Mouse (Mus musculus) G1E (cell line): ENCODE measurements around the gene Gm6793. TPM values are rescaled to one million over a fixed set of nuclear protein-coding genes. Genes with fewer than 3 reads are reported as not detected.

ENCODE experiments used
- ATAC-seq: 2 replicates; pipeline ENCODE4 v1.8.0; 2016; ENCODE audit warnings: mild to moderate bottlenecking; ENCODE audit not compliant: insufficient number of reproducible peaks, poor library complexity, low FRiP score, severe bottlenecking; ENCODE audit errors: extremely low read depth
- DNase-seq: peaks from one replicate; pipeline ENCODE4 v3.0.0; 2012; ENCODE audit warnings: low spot score
- H3K27me3 ChIP-seq: 2 replicates; pipeline ENCODE4 v1.6.1; 2012; ENCODE audit warnings: mild to moderate bottlenecking, low read length, inconsistent platforms; ENCODE audit not compliant: insufficient read depth
- H3K36me3 ChIP-seq: replicated peaks from 2 replicates; pipeline ENCODE3; 2012; ENCODE audit warnings: mild to moderate bottlenecking, inconsistent platforms
- H3K4me1 ChIP-seq: 2 replicates; pipeline ENCODE4 v1.6.1; 2012; ENCODE audit warnings: low read depth, low read length, inconsistent platforms, mixed read lengths; ENCODE audit not compliant: insufficient read depth
- H3K4me3 ChIP-seq: 2 replicates; pipeline ENCODE4 v1.5.1; 2012; ENCODE audit warnings: low read depth, mild to moderate bottlenecking, inconsistent platforms, low read length, moderate library complexity, mixed read lengths
- H3K9me3 ChIP-seq: replicated peaks from 2 replicates; pipeline ENCODE4 v1.6.1; 2012; ENCODE audit warnings: inconsistent platforms
- CTCF ChIP-seq: IDR thresholded peaks from 2 replicates; pipeline ENCODE4 v1.5.1; 2012; ENCODE audit warnings: low read depth, low read length, inconsistent platforms, mixed read lengths
- GATA1 ChIP-seq: IDR thresholded peaks from 2 replicates; pipeline ENCODE4 v1.6.1; 2012; ENCODE audit warnings: borderline replicate concordance, low read length, inconsistent platforms, mixed read lengths
- GATA2 ChIP-seq: IDR thresholded peaks from 2 replicates; pipeline ENCODE4 v1.6.1; 2012; ENCODE audit warnings: low read depth, low read length, inconsistent platforms, borderline replicate concordance
- POLR2AphosphoS5 ChIP-seq: IDR thresholded peaks from 2 replicates; pipeline ENCODE4 v1.6.1; 2012; ENCODE audit warnings: low read depth, low read length, inconsistent platforms; ENCODE audit not compliant: insufficient replicate concordance
- TAL1 ChIP-seq: conservative IDR thresholded peaks from 2 replicates; pipeline ENCODE4 v1.6.1; 2012; ENCODE audit warnings: low read depth, low read length, inconsistent platforms, mixed read lengths
- polyA plus RNA-seq: library from polyadenylated mRNA; stranded (reverse); fragments of >175 nt; gene quantifications from 2 replicates; pipeline ENCODE4 v1.2.3, GENCODE M21; 2012
- total RNA-seq, 2 experiments: library from RNA; stranded (forward) in 1 of 2; stranded (reverse) in 1 of 2; fragments of 200-1000 nt in 1 of 2; fragments of >200 nt in 1 of 2; fragmentation: Nextera tagmentation in 1 of 2; gene quantifications; 2 replicates each; pipeline ENCODE4 v1.2.3; 2014 to 2017

Gm6793 gene
- total and polyA plus RNA-seq, 3 experiments, result 0.11 TPM; not detected in 2

- Histone ChIP-seq H3K4me1 (peaks cover 40% of the 10 kb centered on the region), H3K9me3 (no peaks in the 10 kb centered on the region), H3K36me3 (peaks cover 40% of the 10 kb centered on the region), H3K4me3 (peak within 1 kb of the TSS; percentile 97), H3K27me3 (no peaks in the 10 kb centered on the region)
- TF ChIP-seq CTCF, result no peak
- TF ChIP-seq POLR2AphosphoS5, result no peak
- no peak for TF ChIP-seq GATA2
- TF ChIP-seq GATA1, result no peak
- no peak for TF ChIP-seq TAL1
- peak; percentile 82 for DNase-seq
- peak; percentile 72 for ATAC-seq
Observed at GRCm38 (mm10) chr8:112010997-112011815, 3.6 kb downstream of the Gm6793 start, which contains the start of the genes Kars and Terf2ip. Gene Kars, minus strand, starts transcription at chr8:112011323. Gene Terf2ip, plus strand, starts transcription at chr8:112011398.

- H3K4me3 ChIP-seq, result peak overlapping the region; percentile 97; the same call in 1 of the 2 replicates
- H3K4me1 ChIP-seq, result peaks cover 56% of the 10 kb centered on the region
- H3K36me3 ChIP-seq, result peaks cover 42% of the 10 kb centered on the region
- no peak for ATAC-seq
- no peaks in the 10 kb centered on the region for H3K9me3 ChIP-seq
- TF ChIP-seq POLR2AphosphoS5 (no peak), GATA2 (no peak), GATA1 (no peak), TAL1 (no peak), CTCF (no peak)
- no peaks in the 10 kb centered on the region for H3K27me3 ChIP-seq
- DNase-seq, result peak; percentile 16
Observed at GRCm38 (mm10) chr8:112009558-112009957, 5.3 kb downstream of the Gm6793 start.

- Histone ChIP-seq H3K36me3 (peaks cover 53% of the 10 kb centered on the region), H3K4me1 (peaks cover 51% of the 10 kb centered on the region), H3K4me3 (no peak overlapping the region), H3K9me3 (no peaks in the 10 kb centered on the region), H3K27me3 (no peaks in the 10 kb centered on the region)
- DNase-seq, result no peak
- peak; percentile 32; the same call in 1 of the 2 replicates for ATAC-seq
- TF ChIP-seq POLR2AphosphoS5 (no peak), GATA1 (no peak), GATA2 (no peak)
Observed at GRCm38 (mm10) chr8:112007669-112008068, 7.2 kb downstream of the Gm6793 start.

- ATAC-seq (no peak), DNase-seq (no peak)
- no peak overlapping the region for H3K4me3 ChIP-seq
- no peaks in the 10 kb centered on the region for H3K9me3 ChIP-seq
- peaks cover 74% of the 10 kb centered on the region for H3K36me3 ChIP-seq
- H3K27me3 ChIP-seq, result no peaks in the 10 kb centered on the region
- H3K4me1 ChIP-seq, result peaks cover 50% of the 10 kb centered on the region
- TF ChIP-seq GATA1 (no peak), TAL1 (no peak), GATA2 (no peak), CTCF (no peak), POLR2AphosphoS5 (no peak)
Observed at GRCm38 (mm10) chr8:112005601-112006000, 9.2 kb downstream of the Gm6793 start.

- H3K4me1 ChIP-seq, result peaks cover 44% of the 10 kb centered on the region
- H3K27me3 ChIP-seq, result no peaks in the 10 kb centered on the region
- no peak overlapping the region for H3K4me3 ChIP-seq
- no peaks in the 10 kb centered on the region for H3K9me3 ChIP-seq
- DNase-seq, result no peak
- no peak for TF ChIP-seq TAL1
- TF ChIP-seq GATA1, result no peak
- TF ChIP-seq CTCF, result no peak
- no peak for TF ChIP-seq POLR2AphosphoS5
- no peak for TF ChIP-seq GATA2
- H3K36me3 ChIP-seq, result peaks cover 82% of the 10 kb centered on the region
- no peak for ATAC-seq
Observed at GRCm38 (mm10) chr8:112004754-112005153, 10.1 kb downstream of the Gm6793 start.

GRCm38 (mm10) chr8:111992703-111993039, 22.2 kb downstream of the Gm6793 start:
- Histone ChIP-seq H3K9me3 (no peaks in the 10 kb centered on the region), H3K27me3 (no peaks in the 10 kb centered on the region), H3K4me1 (peaks cover 28% of the 10 kb centered on the region), H3K4me3 (no peak overlapping the region), H3K36me3 (peaks cover 77% of the 10 kb centered on the region)
- ATAC-seq, result no peak
- no peak for DNase-seq
- TF ChIP-seq TAL1 (no peak), CTCF (no peak), GATA1 (no peak), GATA2 (no peak), POLR2AphosphoS5 (no peak)
